Mouse (Mus musculus) liver, adult 2 months (tissue): ENCODE measurements around the gene Klf13. TPM values are rescaled to one million over a fixed set of nuclear protein-coding genes. Genes with fewer than 3 reads are reported as not detected.

Source experiments
- DNase-seq: peaks from one replicate; pipeline ENCODE4 v3.0.0-alpha.2; 2011; ENCODE audit warnings: low read depth, low spot score; ENCODE audit errors: extremely low read depth
- H3K27ac ChIP-seq: fragments of 200-500 bp; replicated peaks from 2 replicates; pipeline ENCODE4 v1.5.1; 2012; ENCODE audit warnings: low read depth, mild to moderate bottlenecking, control low read depth, inconsistent platforms, low read length; ENCODE audit not compliant: insufficient read depth
- H3K27me3 ChIP-seq: fragments of 200-500 bp; 2 replicates; pipeline ENCODE4 v1.6.1; 2012; ENCODE audit warnings: mild to moderate bottlenecking, moderate library complexity, low read length, inconsistent platforms; ENCODE audit not compliant: control insufficient read depth, insufficient read depth
- H3K36me3 ChIP-seq: fragments of 200-500 bp; 2 replicates; pipeline ENCODE4 v1.6.1; 2012; ENCODE audit warnings: low read length, inconsistent platforms; ENCODE audit not compliant: control insufficient read depth, insufficient read depth
- H3K4me1 ChIP-seq: fragments of 200-500 bp; 2 replicates; pipeline ENCODE4 v1.6.1; 2011; ENCODE audit warnings: low read length; ENCODE audit not compliant: control insufficient read depth, insufficient read depth
- H3K4me3 ChIP-seq: fragments of 200-500 bp; 2 replicates; pipeline ENCODE4 v1.5.1; 2011; ENCODE audit warnings: low read depth, mild to moderate bottlenecking, control low read depth, low read length, moderate library complexity; ENCODE audit not compliant: insufficient read depth
- H3K79me2 ChIP-seq: fragments of 200-500 bp; 2 replicates; pipeline ENCODE4 v1.6.1; 2012; ENCODE audit warnings: inconsistent platforms, mild to moderate bottlenecking, low read length, moderate library complexity; ENCODE audit not compliant: control insufficient read depth, insufficient read depth
- H3K9ac ChIP-seq: fragments of 200-500 bp; 2 replicates; pipeline ENCODE4 v1.6.1; 2012; ENCODE audit warnings: low read depth, mild to moderate bottlenecking, control low read depth, inconsistent platforms, low read length
- CTCF ChIP-seq: fragments of 200-500 bp; IDR thresholded peaks from 2 replicates; pipeline ENCODE4 v1.5.1; 2011; ENCODE audit warnings: low read depth, low read length, control low read depth
- POLR2A ChIP-seq: fragments of 200-500 bp; IDR thresholded peaks from 2 replicates; pipeline ENCODE4 v1.6.1; 2011; ENCODE audit warnings: low read length, control low read depth; ENCODE audit not compliant: insufficient read depth; ENCODE audit errors: extremely low read depth
- WGBS: fragments of 180-500 bp; shearing (Covaris S2); methylation state at CpG from one replicate; pipeline ENCODE4 v1.1.7; 2018; 5-methylcytosine and 5-hydroxymethylcytosine counted together
- polyA plus RNA-seq: library from polyadenylated mRNA; depleted of rRNA; stranded (reverse); fragments of >200 nt; gene quantifications from 2 replicates; pipeline ENCODE4 v1.2.3, GENCODE M21; 2012
- total RNA-seq: library from RNA; depleted of rRNA; stranded (reverse); fragments of >200 nt; gene quantifications from 2 replicates; pipeline ENCODE4 v1.2.3, GENCODE M21; 2014

Klf13 gene
- total and polyA plus RNA-seq, 2 experiments = 14.1 to 26.4 TPM

DNA sequence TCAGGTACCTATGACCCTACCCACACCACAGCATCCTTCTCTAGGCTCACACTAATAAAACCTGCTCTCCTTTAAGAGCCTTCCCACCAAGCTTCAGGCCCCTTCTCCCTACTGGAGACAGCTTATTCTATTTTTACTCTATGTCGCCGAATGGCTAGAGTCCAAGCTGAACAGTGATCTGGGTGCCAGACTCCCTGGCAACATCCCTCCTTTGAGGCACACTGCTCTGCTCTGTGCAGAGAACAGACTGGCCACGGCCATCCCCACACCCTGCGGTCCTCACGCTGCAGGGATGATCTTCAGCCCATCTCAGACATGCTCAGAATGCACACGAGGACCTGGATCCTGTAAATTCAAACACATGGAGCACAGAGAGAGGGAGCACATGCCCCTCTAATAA lies 59.1 kb downstream of the Klf13 start:
- Histone ChIP-seq H3K36me3 (no peaks in the 10 kb centered on the region), H3K27me3 (no peaks in the 10 kb centered on the region), H3K4me3 (no peak overlapping the region), H3K4me1 (no peaks in the 10 kb centered on the region), H3K27ac (no peak overlapping the region), H3K79me2 (no peaks in the 10 kb centered on the region), H3K9ac (no peak overlapping the region)
- DNase-seq = no peak
- 81% methylated on average over 6 of the region's 6 CpGs for WGBS
- TF ChIP-seq CTCF (no peak), POLR2A (no peak)

DNA sequence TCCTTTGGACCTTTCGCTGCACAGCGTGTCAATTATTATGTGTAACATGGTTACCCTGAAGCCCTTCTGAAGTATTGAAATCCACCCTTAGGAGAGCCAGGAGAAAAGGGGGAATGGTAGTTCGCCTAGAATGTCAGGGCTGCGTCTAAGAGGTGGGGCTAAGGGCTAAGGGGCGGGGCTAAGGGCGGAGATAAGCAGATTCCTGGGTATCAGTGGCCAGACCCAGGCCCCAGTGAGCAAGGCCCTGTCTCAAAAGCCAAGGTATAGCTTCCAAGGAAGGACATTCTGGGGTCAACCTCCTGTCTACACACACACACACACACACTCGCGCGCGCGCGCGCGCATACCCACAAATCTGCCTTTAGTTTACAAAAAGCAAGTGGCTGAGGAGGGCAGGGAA lies 61.1 kb downstream of the Klf13 start:
- Histone ChIP-seq H3K4me1 (no peaks in the 10 kb centered on the region), H3K9ac (no peak overlapping the region), H3K27ac (no peak overlapping the region), H3K27me3 (no peaks in the 10 kb centered on the region), H3K4me3 (no peak overlapping the region), H3K79me2 (no peaks in the 10 kb centered on the region), H3K36me3 (no peaks in the 10 kb centered on the region)
- TF ChIP-seq POLR2A = no peak
- no peak for TF ChIP-seq CTCF
- 46% methylated on average over 14 of the region's 14 CpGs for WGBS
- no peak for DNase-seq

DNA sequence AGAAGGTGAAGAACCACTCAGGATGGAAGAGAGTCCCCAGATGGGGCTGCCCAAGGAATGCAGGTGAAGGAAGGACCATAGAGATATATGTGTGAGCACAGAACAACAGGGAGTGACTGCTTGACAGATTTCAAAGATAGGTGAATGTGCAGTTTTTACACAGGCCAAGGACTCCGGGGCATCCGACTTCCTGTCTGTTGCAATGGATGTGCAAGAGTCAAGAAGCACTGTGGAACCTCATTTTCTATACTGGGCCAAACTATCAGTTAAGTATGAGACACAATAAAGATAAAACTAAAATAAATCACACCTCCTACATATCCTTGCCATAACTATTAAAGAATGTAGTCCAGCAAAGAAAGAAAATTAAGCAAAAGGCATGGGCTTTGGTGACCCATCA lies 62.1 kb downstream of the Klf13 start:
- Histone ChIP-seq H3K36me3 (no peaks in the 10 kb centered on the region), H3K79me2 (no peaks in the 10 kb centered on the region), H3K4me1 (no peaks in the 10 kb centered on the region), H3K9ac (no peak overlapping the region), H3K27me3 (no peaks in the 10 kb centered on the region), H3K27ac (no peak overlapping the region), H3K4me3 (no peak overlapping the region)
- TF ChIP-seq POLR2A (no peak), CTCF (no peak)
- DNase-seq = no peak
- WGBS = 60% methylated on average over 2 of the region's 2 CpGs

DNA sequence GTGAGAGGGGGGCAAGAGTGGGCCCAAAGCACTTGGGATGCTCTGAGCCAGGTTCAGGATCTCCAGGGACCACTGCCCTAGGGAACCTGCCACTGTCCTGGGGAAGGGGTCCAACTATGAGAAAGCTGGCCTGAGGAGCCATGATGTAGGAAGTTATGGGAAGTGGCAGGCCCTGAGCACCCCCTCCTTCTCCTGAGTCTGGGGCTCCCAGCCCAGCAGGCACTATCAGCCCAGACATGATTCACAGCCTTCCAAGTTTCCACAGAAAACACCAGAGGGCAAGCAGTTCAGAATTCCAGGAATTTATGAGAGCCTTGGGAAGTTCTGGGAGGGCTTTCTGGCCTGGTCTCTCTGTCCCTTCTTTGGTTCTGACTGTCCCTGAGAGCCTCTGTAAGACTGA lies 63.0 kb downstream of the Klf13 start:
- TF ChIP-seq POLR2A (no peak), CTCF (no peak)
- Histone ChIP-seq H3K4me1 (no peaks in the 10 kb centered on the region), H3K9ac (no peak overlapping the region), H3K36me3 (no peaks in the 10 kb centered on the region), H3K27ac (no peak overlapping the region), H3K4me3 (no peak overlapping the region), H3K79me2 (no peaks in the 10 kb centered on the region), H3K27me3 (no peaks in the 10 kb centered on the region)
- no peak for DNase-seq

DNA sequence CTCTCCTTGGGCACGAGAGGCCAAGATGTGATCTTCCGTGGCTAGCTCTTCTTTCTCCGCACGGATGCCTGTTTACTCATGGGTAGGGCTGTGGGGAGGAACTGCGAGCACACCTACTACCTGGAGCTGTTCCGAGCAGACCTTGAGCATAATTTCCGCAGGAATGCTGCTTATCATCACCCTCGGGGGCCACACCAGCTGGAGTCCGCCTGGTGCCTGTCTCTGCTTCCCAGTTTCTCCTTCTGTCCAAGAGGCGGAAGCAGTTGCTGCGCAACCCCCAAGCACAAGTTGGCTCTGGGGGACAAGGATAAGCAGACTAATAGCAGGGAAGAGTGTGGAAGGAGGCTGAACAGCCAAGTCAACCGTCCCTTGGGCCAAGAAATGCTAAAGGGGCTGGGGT lies 64.8 kb downstream of the Klf13 start:
- Histone ChIP-seq H3K4me3 (no peak overlapping the region), H3K4me1 (no peaks in the 10 kb centered on the region), H3K27me3 (no peaks in the 10 kb centered on the region), H3K79me2 (no peaks in the 10 kb centered on the region), H3K9ac (no peak overlapping the region), H3K36me3 (no peaks in the 10 kb centered on the region), H3K27ac (no peak overlapping the region)
- no peak for DNase-seq
- 66% methylated on average over 12 of the region's 12 CpGs for WGBS
- TF ChIP-seq POLR2A = no peak
- TF ChIP-seq CTCF = no peak

DNA sequence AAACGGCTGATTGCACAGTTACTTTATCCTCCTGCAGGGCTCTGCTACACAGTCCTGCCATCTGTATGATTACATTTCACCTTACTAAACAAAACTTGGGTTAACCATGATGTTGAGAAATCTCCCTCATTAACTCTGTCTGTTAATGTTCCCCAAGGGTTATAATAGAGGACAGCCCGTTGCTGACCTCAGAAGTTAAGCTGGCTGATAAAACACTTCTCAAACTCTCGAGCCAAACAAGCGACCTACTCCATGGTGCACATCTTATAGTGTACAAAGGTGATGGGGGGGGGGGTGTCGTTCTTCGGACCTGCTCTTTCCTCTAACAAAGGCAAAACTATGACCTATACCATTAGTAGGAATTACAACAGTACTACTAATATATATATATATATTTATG lies 67.0 kb downstream of the Klf13 start:
- Histone ChIP-seq H3K4me1 (no peaks in the 10 kb centered on the region), H3K27ac (no peak overlapping the region), H3K9ac (no peak overlapping the region), H3K79me2 (no peaks in the 10 kb centered on the region), H3K4me3 (no peak overlapping the region), H3K36me3 (no peaks in the 10 kb centered on the region), H3K27me3 (no peaks in the 10 kb centered on the region)
- no peak for DNase-seq
- TF ChIP-seq CTCF = no peak
- TF ChIP-seq POLR2A = no peak
- 60% methylated on average over 6 of the region's 6 CpGs for WGBS
